Mouse (Mus musculus) kidney, postnatal 0 days (tissue): ENCODE data around the gene Fam181a. TPM values are rescaled to one million over a fixed set of nuclear protein-coding genes. Genes with fewer than 3 reads are reported as not detected.

Experiments
- ATAC-seq: fragments of 200-750 bp; cut with Nextera tagmentation; replicated peaks from 2 replicates; pipeline ENCODE4 v1.8.0; 2017; ENCODE audit warnings: low read depth, moderate number of reproducible peaks, moderate TSS enrichment, moderate library complexity; ENCODE audit not compliant: low FRiP score
- DNase-seq: peaks from one replicate; pipeline ENCODE4 v3.0.0-alpha.2; 2016; ENCODE audit warnings: low spot score
- H3K27ac ChIP-seq: fragments of 300-500 bp; sonication (generic); 2 replicates; pipeline ENCODE4 v1.5.1; 2014; ENCODE audit warnings: mild to moderate bottlenecking
- H3K27me3 ChIP-seq: fragments of 300-500 bp; sonication (generic); 2 replicates; pipeline ENCODE4 v1.6.1; 2014; ENCODE audit warnings: low read length, mixed read lengths; ENCODE audit not compliant: insufficient read depth
- H3K36me3 ChIP-seq: fragments of 300-500 bp; sonication (generic); 2 replicates; pipeline ENCODE4 v1.6.1; 2014; ENCODE audit warnings: low read length, mixed read lengths; ENCODE audit not compliant: insufficient read depth
- H3K4me1 ChIP-seq: fragments of 300-500 bp; sonication (generic); replicated peaks from 2 replicates; pipeline ENCODE4 v1.6.1; 2014; ENCODE audit warnings: antibody characterized with exemption, low read length, mixed read lengths; ENCODE audit not compliant: insufficient read depth
- H3K4me2 ChIP-seq: fragments of 300-500 bp; sonication (generic); 2 replicates; pipeline ENCODE4 v1.6.1; 2014; ENCODE audit warnings: mild to moderate bottlenecking, low read length, moderate library complexity, mixed read lengths
- H3K4me3 ChIP-seq: fragments of 300-500 bp; sonication (generic); replicated peaks from 2 replicates; pipeline ENCODE4 v1.5.1; 2014; ENCODE audit warnings: low read depth, low read length
- H3K9ac ChIP-seq: fragments of 300-500 bp; sonication (generic); 2 replicates; pipeline ENCODE4 v1.6.1; 2014; ENCODE audit warnings: low read depth, low read length
- H3K9me3 ChIP-seq: fragments of 300-500 bp; sonication (generic); replicated peaks from 2 replicates; pipeline ENCODE4 v1.6.1; 2016; ENCODE audit warnings: low read length, inconsistent platforms, mixed read lengths
- CTCF ChIP-seq: IDR thresholded peaks from 2 replicates; pipeline ENCODE4 v1.5.1; 2016; ENCODE audit warnings: antibody characterized with exemption, low read depth, mild to moderate bottlenecking, moderate library complexity
- WGBS: fragments of 180-500 bp; shearing (Covaris S2); extraction: QIAGEN DNeasy Blood & Tissue Kit; methylation state at CpG from one replicate; pipeline ENCODE4 v1.1.7; 2014; 5-methylcytosine and 5-hydroxymethylcytosine counted together
- polyA plus RNA-seq: library from polyadenylated mRNA; unstranded; fragments of >200 nt; fragmentation: Nextera tagmentation; extraction: Ambion mirVana; gene quantifications from 2 replicates; pipeline ENCODE4 v1.2.1, GENCODE M21; 2015

The Fam181a gene
- polyA plus RNA-seq, 1 experiment from 2014 or later = not detected

GRCm38 (mm10) chr12:103358951-103359801, 48.4 kb downstream of the Fam181a start:
- no peak for TF ChIP-seq CTCF
- H3K27me3 ChIP-seq = no peaks in the 10 kb centered on the region
- WGBS = 33% methylated on average over 4 of the region's 4 CpGs
- H3K4me2 ChIP-seq = no peak overlapping the region
- no peaks in the 10 kb centered on the region for H3K36me3 ChIP-seq
- no peak overlapping the region for H3K9ac ChIP-seq
- H3K9me3 ChIP-seq = no peaks in the 10 kb centered on the region
- H3K4me1 ChIP-seq = no peaks in the 10 kb centered on the region
- H3K4me3 ChIP-seq = no peak overlapping the region
- ATAC-seq = no peak
- no peak for DNase-seq
- no peak overlapping the region for H3K27ac ChIP-seq

- no peaks in the 10 kb centered on the region for H3K4me1 ChIP-seq
These were observed 50.0 kb downstream of the Fam181a start for GRCm38 (mm10) chr12:103360812-103361211.

GRCm38 (mm10) chr12:103361539-103362307, 50.9 kb downstream of the Fam181a start:
- Histone ChIP-seq H3K27ac (no peak overlapping the region), H3K4me2 (no peak overlapping the region), H3K4me1 (no peaks in the 10 kb centered on the region), H3K4me3 (no peak overlapping the region), H3K36me3 (no peaks in the 10 kb centered on the region), H3K27me3 (no peaks in the 10 kb centered on the region), H3K9me3 (no peaks in the 10 kb centered on the region), H3K9ac (no peak overlapping the region)
- 84% methylated on average over 17 of the region's 17 CpGs for WGBS
- ATAC-seq = no peak
- DNase-seq = no peak
- TF ChIP-seq CTCF = no peak

More at GRCm38 (mm10) chr12:103360812-103361211, 50.0 kb downstream of the Fam181a start:
- TF ChIP-seq CTCF = no peak
- Histone ChIP-seq H3K4me2 (no peak overlapping the region), H3K4me3 (no peak overlapping the region), H3K36me3 (no peaks in the 10 kb centered on the region), H3K27ac (no peak overlapping the region), H3K9me3 (no peaks in the 10 kb centered on the region), H3K9ac (no peak overlapping the region), H3K27me3 (no peaks in the 10 kb centered on the region)
- DNase-seq (no peak), ATAC-seq (no peak)
- 67% methylated on average over 8 of the region's 8 CpGs for WGBS

GRCm38 (mm10) chr12:103362336-103362735, 51.6 kb downstream of the Fam181a start:
- no peak overlapping the region for H3K9ac ChIP-seq
- H3K27ac ChIP-seq = no peak overlapping the region
- no peak for DNase-seq
- no peak overlapping the region for H3K4me3 ChIP-seq
- no peaks in the 10 kb centered on the region for H3K36me3 ChIP-seq
- H3K4me2 ChIP-seq = no peak overlapping the region
- WGBS = 68% methylated on average over 3 of the region's 3 CpGs
- no peaks in the 10 kb centered on the region for H3K4me1 ChIP-seq
- H3K9me3 ChIP-seq = no peaks in the 10 kb centered on the region
- TF ChIP-seq CTCF = no peak
- ATAC-seq = no peak
- no peaks in the 10 kb centered on the region for H3K27me3 ChIP-seq

Other genes starting within 250 kb of the Fam181a start
- gene Prima1, start 68.8 kb upstream of the Fam181a start, polyA plus RNA-seq = 0.42 and 0.70 TPM in 2 replicates
- gene Asb2, start 45.0 kb downstream of the Fam181a start, polyA plus RNA-seq = 1.3 and 1.8 TPM in 2 replicates
- gene Otub2, start 77.7 kb downstream of the Fam181a start, polyA plus RNA-seq = 5.6 TPM in 2 replicates
- gene 9330161L09Rik, start 96.8 kb downstream of the Fam181a start, polyA plus RNA-seq = 0.34 and 0.41 TPM in 2 replicates
- gene Ddx24, start 114.9 kb downstream of the Fam181a start, polyA plus RNA-seq = 115 and 120 TPM in 2 replicates
- gene Ifi27, start 123.2 kb downstream of the Fam181a start, polyA plus RNA-seq = 34.1 and 37.5 TPM in 2 replicates
- gene Ifi27l2a, start 132.7 kb downstream of the Fam181a start, polyA plus RNA-seq = 126 and 205 TPM in 2 replicates
- gene Ifi27l2b, start 146.2 kb downstream of the Fam181a start, polyA plus RNA-seq = not detected in 2 replicates
- 1.6 and 1.8 TPM in 2 replicates for gene Ppp4r4, start 221.3 kb downstream of the Fam181a start, polyA plus RNA-seq